Mouse (Mus musculus) embryo, embryonic 9.5 days (tissue): ENCODE results near the gene Itga2b.
A peak's percentile ranks its signal among the peaks of the same experiment; 100 is the strongest.

Source experiments
- DNase-seq: peaks from one replicate; pipeline ENCODE4 v3.0.0-alpha.2; 2017; ENCODE audit errors: extremely low spot score

Gene Itga2b

GRCm38 (mm10) chr11:102469648-102470357 lies at the start of gene Itga2b:
Gene Itga2b, minus strand, starts transcription at chr11:102470122.
- no peak for DNase-seq

- no peak for DNase-seq
Observed at GRCm38 (mm10) chr11:102514793-102515424, 45.0 kb upstream of the Itga2b start.

- peak; percentile 2 for DNase-seq
Observed at GRCm38 (mm10) chr11:102510226-102510625, 40.3 kb upstream of the Itga2b start.

GRCm38 (mm10) chr11:102496732-102497131 lies 26.8 kb upstream of the Itga2b start:
- no peak for DNase-seq

- DNase-seq = no peak
Observed at GRCm38 (mm10) chr11:102496206-102496605, 26.3 kb upstream of the Itga2b start.

GRCm38 (mm10) chr11:102495742-102496141 lies 25.8 kb upstream of the Itga2b start:
- DNase-seq = no peak

GRCm38 (mm10) chr11:102495114-102495513 lies 25.2 kb upstream of the Itga2b start:
- DNase-seq = no peak

- no peak for DNase-seq
Observed at GRCm38 (mm10) chr11:102494063-102494650, 24.2 kb upstream of the Itga2b start.

GRCm38 (mm10) chr11:102493241-102493640 lies 23.3 kb upstream of the Itga2b start:
- DNase-seq = no peak

GRCm38 (mm10) chr11:102487901-102488300 lies 18.0 kb upstream of the Itga2b start:
- no peak for DNase-seq

- DNase-seq = peak; percentile 35
Observed at GRCm38 (mm10) chr11:102486733-102487386, 16.9 kb upstream of the Itga2b start.

- no peak for DNase-seq
Observed at GRCm38 (mm10) chr11:102481779-102482178, 11.9 kb upstream of the Itga2b start.

GRCm38 (mm10) chr11:102480897-102481296 lies 11.0 kb upstream of the Itga2b start:
- no peak for DNase-seq

- no peak for DNase-seq
Observed at GRCm38 (mm10) chr11:102480111-102480510, 10.2 kb upstream of the Itga2b start.

- no peak for DNase-seq
Observed at GRCm38 (mm10) chr11:102479581-102479980, 9.7 kb upstream of the Itga2b start.

GRCm38 (mm10) chr11:102478671-102479070 lies 8.7 kb upstream of the Itga2b start:
- DNase-seq = no peak

GRCm38 (mm10) chr11:102475027-102475426 lies 5.1 kb upstream of the Itga2b start:
- no peak for DNase-seq

- peak; percentile 92 for DNase-seq
Observed at GRCm38 (mm10) chr11:102467041-102467631, 2.8 kb downstream of the Itga2b start.

GRCm38 (mm10) chr11:102465713-102466436 lies 4.0 kb downstream of the Itga2b start:
- DNase-seq = peak; percentile 46

GRCm38 (mm10) chr11:102464901-102465300 lies 5.0 kb downstream of the Itga2b start:
- no peak for DNase-seq

- DNase-seq = no peak
Observed at GRCm38 (mm10) chr11:102461764-102462163, 8.2 kb downstream of the Itga2b start.
